Mouse (Mus musculus) spleen, adult 18-20 months (tissue): ENCODE results near the gene Mdga2.

Source experiments
- DNase-seq, 2 experiments: peaks; one replicate each; pipeline ENCODE4 v3.0.0; 2022; ENCODE audit warnings: mixed read lengths in 2 of 2

The Mdga2 gene

DNA sequence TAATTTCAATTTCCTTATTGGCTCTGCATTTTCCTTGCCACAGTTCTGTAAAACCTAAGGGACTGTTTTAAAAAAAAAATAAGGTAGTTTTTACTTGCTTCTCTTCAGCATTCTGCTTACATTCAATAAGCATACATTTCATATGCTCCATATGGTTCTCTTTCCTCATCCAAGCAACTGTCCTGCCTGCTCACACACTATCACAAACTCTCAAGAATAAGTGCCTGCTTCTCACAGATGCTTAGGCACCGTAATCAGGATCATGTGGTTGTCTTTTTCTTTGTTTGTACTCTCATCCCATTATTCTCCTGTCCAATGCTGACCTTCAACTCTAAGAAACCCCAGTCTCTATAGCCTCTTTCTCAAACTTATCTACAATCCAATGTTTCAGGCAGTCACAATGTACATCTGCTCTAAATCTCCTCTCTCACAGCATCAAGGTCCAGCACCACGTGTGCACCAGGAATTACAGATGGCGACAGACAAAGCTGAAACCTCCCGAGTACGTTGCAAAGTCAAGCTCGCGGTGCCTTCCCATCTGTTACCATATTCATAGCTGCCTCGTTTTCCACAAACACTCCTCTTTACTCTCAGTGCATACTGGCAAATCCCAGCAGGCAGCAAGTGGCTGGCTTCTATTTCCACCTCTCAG lies 177.1 kb downstream of the Mdga2 start:
- no peak for DNase-seq

DNA sequence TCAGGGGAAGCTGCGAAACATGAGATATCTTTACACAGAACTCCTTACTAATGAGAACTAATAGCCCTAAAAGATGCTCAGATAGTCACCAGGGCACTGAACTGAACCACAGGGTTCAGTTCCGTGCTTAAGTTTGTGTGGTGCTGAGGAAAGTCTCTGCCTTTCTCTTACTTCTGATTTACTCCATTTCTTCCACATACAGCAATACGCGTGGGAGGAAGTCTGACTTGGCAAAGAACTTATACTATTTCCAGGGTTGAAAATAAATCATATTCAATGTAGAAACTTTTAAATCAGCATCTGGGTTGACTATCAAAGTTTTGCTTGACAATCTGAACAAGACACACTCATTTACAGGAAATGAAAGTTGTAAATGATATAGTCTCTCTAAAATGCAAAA lies 180.5 kb downstream of the Mdga2 start:
- DNase-seq, result no peak

DNA sequence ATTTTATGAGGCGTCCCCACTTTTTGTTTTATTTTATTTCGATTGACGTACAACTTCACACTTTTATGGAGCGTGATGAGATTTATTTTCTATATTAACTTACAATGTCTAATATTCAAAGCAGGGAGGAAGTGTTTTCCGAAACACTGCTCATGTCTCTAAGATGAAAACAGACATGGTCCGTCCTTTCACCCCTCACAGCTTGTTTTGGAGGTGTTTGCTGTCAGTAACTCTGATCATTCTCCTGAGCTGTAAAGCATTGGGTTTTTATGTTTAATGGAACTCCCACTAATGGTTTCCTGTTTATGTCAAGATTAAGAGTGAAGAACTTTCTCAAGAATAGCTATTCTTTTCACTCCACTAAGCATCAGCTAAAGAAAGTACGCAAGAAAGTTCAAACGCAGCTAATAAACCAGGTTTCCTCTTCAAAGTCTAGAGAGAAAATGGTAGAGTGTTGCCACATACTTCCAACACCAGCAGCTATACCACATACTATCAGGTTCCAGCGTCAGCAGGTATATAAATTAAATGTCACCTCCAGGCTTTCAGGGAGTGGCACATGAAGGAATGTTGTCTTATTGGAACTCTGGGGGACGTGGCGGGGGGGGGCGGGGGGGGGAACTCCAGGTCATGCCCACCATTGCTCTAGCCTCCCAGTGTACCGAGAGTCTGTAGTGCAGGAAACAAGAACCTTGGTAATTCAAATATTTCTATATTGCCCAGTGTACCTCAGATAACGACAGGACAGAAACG lies 186.7 kb downstream of the Mdga2 start:
- no peak for DNase-seq

DNA sequence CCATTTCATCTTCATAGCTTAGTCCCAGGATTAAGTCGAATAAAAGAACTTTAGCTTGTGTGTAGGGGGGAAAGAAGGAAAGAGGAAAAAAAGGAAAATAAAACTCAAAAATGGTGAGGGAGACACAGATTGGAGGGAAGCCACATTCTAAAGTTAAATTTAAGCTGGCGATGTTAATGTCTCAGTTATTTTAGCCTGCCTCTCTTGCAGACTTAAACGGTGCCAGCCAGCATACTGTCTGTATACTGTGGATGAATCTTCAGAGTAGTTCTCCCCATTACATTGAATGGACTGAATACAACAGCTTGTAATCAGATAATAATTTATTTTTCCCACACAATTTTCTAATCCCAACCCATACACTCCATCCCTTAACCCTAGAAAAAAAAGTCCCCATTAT lies 205.2 kb downstream of the Mdga2 start:
- no peak for DNase-seq

DNA sequence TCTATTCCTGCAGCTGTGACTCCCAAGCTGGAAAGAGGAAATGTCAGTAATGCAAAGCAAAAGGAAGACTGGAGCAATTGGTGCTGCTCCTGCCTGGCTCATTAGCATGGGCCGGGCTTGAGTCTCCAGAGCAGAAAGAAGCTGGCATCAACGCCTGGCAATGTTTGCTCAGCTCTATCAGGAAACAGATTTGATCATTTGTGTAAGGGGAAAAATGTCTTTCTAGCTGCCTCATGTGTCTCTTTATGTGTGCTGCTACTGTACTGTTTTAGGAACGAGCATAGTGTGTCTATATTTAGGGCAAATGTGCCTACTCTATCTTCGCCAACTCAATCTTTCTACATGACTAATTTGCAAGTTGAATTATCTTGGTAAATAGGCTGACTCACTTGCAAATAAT lies 211.0 kb downstream of the Mdga2 start:
- no peak for DNase-seq

DNA sequence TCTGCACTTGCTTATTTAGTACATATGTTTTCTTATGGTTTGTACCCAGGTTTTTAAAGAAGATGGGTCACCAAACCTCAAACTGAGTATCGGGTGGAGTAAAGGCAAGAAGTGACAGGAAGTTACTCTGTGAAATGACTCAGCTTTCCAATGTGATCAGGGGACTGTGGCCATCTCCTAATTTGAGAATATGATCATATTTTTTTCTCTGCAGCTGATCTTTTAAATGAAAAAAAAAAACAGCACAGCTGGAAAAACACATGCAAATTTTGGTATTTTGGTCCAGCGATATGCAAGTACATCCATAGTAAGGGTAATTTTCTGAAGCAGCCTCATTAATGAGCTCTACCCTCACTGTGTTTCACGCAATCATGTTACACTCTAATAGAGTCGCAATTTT lies 212.0 kb downstream of the Mdga2 start:
- DNase-seq, result no peak

DNA sequence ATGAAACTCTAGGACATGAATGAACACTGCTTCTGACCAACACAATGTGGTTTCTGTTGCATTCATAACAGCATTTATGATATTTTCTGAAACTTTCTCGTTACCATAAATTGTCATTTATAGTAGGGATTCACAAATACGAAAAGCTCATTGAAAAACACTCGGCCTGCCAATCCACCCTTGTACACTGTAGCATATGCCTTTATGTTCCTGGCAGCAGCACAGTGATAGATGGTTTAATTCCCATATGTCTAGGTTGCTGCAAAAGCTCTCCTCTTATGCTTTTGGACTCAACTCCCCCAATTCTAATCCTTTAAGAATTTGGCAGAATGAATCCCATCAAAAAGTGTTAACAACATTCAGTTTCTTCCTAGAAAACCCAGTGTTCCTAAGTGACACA lies 213.2 kb downstream of the Mdga2 start:
- DNase-seq, result no peak

DNA sequence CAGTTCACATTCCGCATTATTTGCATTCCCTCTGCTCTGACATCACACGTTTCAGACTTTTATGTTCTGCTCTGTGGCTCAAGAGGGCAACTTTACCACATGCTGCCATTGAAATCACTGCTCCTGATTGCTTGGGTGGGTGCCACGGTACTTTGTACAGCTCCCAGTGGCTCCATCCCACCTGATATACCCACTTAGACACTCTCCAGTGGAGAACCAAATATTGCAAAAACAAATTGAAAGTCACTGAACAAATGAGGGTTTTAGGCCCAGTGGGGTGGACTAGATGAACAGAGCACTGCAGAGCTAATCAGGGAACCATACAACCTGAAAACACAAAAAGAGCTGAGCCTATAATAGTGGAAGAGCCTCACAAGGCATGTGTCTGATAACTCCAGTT lies 268.2 kb downstream of the Mdga2 start:
- no peak for DNase-seq

DNA sequence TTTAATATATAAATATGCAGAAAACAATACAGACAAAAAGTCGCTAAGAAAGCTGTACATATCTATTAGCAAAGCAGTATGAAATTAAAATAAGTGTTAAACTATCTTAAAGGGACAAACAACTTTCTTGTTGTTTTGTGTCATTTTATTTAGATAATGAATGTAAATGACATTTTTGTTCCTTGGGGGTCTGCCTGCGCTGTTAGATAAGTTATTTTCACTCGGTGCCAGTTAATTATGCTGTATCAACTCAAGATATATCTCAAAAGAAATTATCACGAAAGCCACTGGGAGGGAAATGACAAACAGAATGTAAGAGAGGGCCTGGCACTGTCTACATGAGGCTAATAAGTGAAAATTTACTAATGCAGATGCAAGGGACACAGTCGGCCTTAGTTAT lies 306.6 kb downstream of the Mdga2 start:
- no peak for DNase-seq

DNA sequence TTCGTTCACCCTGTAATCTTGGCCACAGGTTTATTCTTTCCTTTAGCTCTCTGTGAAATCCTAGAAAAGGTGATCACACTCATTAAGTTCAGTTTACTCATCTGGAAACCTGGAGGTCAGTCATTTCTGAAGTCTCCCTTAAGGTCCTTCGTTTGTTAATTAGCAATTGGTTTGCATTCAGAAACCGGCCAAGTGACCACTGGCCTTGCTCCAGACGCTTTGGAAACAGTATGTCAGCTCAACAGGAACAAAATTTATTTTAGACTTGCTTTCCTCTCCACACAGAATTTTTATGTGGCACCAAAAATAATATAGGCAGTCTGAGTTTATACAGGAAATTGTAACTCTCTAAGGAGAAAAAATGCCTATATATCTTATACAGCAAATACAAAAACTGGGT lies 323.0 kb downstream of the Mdga2 start:
- no peak for DNase-seq

DNA sequence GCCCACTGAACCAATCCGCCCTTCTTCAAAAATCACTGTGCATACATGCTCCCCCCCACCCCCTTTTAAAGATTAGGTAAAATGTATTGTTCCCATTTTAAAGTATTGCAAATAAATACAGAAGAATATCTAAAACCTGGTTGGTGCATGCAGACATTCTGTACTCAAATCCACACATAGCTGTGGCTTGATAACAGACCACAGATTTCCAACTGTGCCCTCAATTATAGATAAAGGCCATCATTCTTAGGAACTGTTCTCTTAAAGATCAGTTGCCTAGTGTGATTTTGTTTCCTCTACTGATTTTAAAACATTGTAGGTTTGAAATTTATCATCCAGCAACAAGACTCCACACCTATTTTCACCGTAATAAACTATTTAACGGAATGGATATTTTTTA lies 325.6 kb downstream of the Mdga2 start:
- DNase-seq, result no peak

DNA sequence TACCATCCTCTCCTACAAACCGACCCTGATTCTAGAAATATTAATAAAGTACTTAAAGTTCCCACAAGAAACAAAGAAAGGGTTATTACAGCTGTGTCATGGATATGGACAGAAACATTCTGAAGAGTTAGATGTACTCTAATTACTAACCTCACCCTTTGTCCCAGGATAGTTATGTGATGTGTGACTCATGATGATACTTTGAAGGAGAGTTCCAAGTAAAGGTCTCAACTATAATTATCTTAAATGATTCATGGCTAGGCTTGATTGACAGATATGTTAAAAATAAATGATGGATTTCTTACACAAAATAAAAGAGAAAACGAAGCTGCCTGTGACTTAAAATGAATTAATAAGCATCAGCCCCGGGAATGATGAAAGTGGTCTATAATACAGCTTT lies 332.1 kb downstream of the Mdga2 start:
- DNase-seq, result no peak

DNA sequence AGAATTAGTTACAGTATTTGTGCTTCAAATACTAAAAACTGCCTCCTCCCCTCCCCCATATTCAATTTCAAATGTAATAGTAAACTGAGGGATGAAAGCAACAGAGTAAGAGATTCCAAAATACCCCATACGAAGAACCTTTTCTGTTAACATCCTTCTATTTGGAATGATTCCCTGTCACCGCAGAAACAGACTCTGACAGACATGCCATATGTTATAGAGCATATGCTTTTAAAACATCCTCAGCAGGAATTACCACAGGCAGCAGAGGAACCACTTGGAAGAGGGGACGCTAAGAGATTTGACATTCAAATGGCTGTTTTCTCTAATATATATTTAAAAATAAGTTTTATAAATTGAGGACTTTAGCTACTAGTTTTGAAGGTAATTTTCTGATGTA lies 333.1 kb downstream of the Mdga2 start:
- DNase-seq, result no peak

DNA sequence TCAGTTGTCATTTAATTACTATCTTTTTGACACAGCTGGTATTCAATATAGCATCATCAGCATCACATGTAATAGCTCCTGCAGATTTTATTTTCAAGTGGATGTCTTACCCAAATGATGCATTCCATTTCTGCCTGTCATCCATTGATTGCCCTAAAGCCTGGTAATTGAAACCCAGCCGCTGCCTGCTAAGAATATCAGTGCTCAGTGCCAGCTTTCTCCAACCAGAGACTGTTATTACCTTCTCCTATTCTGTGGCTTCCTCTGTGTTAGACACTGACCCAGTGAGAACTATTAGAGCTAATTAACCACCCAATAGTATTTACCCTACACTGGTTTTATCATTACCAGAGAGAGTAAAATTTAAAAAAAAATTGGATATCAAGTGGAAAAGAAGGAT lies 333.7 kb downstream of the Mdga2 start:
- DNase-seq, result no peak

DNA sequence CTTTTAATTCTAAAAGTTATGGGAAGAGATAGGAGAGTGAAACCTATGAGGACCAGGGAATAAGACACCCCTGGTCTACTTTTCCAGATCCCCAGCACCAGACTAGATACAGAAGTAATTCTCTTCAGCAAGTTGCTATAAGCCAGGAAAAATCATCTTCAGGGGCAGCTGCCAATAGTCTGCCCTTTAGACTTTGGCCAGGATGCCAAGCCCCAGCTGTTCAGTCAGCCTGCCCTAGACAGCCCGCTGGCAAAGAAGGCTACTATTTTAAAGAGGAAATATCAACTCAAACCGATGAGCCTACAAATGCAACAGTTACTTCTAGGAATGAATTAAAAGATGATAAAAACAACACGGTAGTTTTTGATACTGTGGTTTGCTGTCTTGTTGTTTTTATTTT lies 356.1 kb downstream of the Mdga2 start:
- DNase-seq, result no peak

DNA sequence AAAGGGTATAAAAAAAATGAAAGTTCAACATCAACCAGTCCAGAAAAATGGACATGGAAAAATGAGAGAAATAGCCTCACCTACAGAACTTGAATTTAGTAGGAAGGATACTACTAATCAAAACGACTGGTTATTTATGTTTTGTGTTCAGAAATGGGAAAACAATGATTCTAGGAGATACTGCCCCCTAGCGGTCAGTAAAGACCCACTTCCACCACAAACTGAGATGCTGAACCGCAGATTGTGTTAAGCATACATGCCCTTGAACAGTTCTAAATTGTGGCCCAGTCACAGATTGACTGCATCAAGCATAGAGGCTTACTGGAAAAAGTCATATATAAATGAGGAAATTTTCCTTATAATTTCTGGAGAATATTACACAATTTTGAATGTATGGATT lies 369.2 kb downstream of the Mdga2 start:
- DNase-seq, result no peak

DNA sequence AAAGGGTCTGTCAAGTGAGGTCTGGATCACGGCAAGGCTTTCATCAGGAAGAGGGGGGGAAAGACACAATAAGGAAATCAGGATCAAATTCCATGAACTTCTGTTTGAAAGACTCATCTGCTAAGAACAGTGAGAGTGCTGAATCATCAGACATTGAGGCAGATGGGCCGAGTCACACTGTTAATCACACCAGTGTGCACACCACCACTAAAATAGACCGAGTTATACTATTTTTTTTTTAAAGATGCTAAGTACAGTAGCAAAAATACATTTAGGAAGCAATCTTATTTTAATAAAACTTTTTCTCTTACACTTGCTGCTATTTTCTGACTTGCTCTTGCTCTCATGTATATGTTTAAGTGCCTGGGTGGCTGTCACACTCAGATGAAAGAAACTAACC lies 382.0 kb downstream of the Mdga2 start:
- DNase-seq, result no peak

DNA sequence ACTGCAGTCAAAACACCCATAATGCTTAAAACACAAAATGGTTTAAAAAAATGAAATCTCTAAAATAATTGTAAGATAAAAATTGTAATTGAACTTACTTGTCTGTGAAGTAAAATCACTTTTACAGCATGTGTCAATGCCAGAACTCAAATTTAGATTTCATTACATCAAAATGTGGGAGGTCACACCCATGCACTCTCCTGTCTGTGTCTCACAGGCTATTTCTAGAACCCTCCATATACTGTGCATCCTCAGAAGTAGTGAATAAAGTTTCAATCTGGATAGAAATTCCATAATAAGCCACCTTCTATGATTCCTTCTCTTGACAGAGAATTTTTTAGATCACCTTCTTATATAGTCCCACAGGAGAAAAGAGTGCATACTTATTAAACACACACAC lies 466.7 kb downstream of the Mdga2 start:
- no peak for DNase-seq

DNA sequence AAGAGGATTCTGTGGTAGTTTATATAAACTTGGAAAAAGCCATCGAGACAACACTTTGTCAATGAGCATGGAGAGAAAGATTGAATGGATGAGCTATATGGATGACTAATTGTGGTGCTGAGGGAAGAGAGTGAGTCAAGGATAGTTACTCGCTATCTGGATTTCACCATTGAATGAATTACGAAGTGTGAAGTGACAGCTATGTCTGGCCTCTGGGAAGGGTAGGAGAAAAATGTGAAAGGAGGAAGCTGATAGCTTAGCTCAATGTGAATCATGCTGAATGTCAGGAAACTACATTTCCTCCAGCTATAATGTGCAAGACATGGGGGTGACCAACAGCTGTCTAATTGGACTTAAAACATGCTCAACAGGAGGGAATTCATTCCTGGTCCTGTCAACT lies 487.8 kb downstream of the Mdga2 start:
- no peak for DNase-seq

DNA sequence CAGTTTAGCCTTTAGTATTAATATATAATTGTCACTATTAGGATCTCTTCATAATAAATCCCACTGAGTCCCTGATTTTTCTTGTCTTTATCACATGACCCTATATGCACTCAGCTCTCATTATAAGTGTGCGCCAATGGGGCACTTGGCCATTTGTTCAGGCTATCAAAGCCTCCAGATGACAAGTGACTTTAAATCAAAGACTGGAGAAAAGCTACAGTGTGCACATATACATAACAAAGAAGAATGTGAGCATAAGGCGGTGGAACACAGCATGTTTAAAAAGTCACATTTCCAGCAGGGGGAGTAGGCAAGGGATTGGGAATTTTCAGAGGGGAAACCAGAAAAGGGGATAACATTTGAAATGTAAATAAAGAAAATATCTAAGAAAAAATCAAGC lies 497.9 kb downstream of the Mdga2 start:
- no peak for DNase-seq

DNA sequence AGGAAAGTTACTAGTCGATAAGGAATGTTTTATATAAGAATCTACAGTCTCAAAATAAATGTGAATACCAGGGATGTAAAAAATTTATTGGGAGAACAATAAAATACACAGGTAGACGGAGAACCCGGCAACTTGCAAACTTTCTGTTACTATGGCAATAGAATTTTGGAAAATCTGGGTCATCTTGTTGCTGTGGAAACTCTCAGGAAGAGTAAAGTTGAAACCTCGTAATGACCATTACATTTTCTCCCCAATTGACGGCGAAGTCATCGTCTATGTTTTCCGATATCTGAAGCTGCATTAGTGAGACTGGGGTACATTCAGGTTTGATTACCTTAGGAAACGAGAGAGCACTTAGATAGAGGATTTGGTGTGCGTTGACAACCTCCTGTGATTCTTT lies 514.0 kb downstream of the Mdga2 start:
- no peak for DNase-seq

DNA sequence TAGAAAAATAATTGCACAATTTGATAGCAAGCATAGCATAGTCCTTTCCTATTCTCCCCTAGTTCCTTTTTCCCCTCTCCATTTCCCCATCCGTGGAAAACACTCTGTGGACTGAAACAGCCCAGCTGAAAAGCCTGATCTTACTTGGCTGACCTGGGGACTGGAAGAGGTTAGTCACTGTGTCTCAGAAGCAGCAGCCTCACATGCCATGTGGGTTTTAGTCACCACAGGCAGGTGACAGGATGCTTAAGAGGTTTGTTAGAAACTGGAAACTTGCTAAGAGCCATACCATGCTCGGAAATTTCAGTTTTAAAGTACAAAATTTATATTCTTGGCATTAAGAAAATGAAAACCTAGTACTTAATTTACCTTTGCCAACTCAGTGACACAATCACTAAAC lies 514.9 kb downstream of the Mdga2 start:
- no peak for DNase-seq

DNA sequence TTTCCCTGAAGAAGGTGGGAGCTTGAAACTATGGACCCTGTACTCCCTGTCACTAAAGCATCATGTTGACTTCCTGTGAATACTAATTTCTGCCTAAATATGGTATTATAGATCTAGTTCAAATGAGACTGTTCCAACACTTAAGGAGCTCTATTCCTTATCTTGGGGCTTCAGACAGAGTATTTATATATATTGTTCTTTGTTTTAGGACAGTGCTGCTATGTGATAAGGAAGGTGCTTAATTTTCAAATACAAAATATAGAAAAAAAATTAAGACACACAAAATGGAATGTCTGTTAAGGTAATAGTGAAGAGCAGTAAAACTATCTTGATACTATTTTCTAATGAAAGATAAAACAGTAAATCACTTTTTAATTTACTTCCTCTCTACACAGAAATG lies 517.3 kb downstream of the Mdga2 start:
- no peak for DNase-seq

DNA sequence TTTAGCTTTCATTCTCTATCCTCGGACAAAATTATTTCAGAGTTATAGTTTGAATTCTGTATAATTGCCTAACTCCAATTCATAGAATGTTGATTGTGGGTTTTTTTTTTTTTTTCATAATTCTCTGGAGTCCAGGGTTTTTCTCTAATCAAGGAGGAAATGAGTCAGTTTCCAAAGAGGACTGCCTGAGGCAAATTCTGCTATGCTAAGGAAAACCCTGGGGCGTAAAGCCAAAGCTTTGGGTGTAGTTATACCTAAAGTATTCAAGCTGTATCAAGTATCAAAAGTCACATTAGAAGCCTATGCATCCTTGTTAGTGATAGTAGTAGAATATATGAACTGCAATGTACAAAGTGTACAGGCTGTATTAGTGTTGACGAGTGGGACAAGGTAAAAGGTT lies 519.6 kb downstream of the Mdga2 start:
- DNase-seq, result no peak

DNA sequence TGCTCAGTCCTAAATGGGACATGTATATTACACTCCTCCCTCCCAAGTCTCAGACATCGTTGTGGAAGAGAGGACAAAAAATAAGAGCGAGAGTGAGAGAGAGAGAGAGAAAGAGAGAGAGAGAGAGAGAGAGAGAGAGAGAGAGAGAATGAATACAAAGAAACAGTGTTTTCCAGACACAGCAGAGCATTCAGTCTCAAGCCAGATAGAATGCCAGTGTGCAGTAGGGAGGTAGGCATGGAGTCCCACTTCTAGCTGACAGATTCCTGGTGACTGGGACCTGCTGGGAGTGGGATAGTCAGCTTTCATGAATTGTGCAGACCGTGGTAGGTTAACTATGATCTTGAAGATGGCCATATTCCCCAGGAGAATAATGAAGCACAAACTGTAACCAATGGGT lies 542.8 kb downstream of the Mdga2 start:
- no peak for DNase-seq
